Mouse (Mus musculus): ENCODE results near the gene Cracr2b.

- TF ChIP-seq POLR2A (IDR thresholded peaks at IDR 0.05; ENCODE audit: control insufficient read depth in 1 of 2, insufficient read depth in 1 of 2, low read depth in 1 of 2, low read length in 2 of 2, poor library complexity in 1 of 2) (no peak), GABPA (IDR thresholded peaks at IDR 0.05; ENCODE audit: low read depth, low read length) (no peak)
These were observed 16.8 kb downstream of the Cracr2b start for GRCm38 (mm10) chr7:141477578-141478269.
